Mouse (Mus musculus) heart, postnatal 0 days (tissue): ENCODE measurements around the gene Ggt7.

Source experiments
- CTCF ChIP-seq: IDR thresholded peaks from 2 replicates; pipeline ENCODE4 v1.5.1; 2016; ENCODE audit warnings: antibody characterized with exemption, control low read depth, low read depth
- EP300 ChIP-seq: IDR thresholded peaks from 2 replicates; pipeline ENCODE4 v1.6.1; 2016; ENCODE audit warnings: antibody characterized with exemption, low read depth

DNA sequence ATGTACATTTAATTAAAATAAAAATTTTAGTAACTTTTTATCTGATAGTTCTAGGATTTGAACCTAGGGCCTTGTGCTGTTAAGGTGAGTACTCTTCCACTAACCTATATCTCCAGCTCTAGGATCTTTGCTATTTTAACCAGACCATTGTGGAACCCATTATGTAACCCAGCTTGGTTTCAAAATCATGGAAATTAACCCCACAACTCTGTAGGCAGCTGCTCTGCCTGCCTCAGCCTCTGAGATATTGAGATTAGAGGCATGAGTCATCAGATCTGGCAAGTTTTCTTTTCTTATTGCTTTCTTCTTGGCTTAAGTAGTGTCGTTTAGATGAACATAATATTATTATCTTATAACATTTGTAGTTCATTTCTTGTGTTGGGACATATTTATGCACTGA lies 6.3 kb upstream of the Ggt7 start:
- TF ChIP-seq EP300: no peak
- no peak for TF ChIP-seq CTCF
